Mouse (Mus musculus): ENCODE measurements around the gene Cntnap4.

DNA sequence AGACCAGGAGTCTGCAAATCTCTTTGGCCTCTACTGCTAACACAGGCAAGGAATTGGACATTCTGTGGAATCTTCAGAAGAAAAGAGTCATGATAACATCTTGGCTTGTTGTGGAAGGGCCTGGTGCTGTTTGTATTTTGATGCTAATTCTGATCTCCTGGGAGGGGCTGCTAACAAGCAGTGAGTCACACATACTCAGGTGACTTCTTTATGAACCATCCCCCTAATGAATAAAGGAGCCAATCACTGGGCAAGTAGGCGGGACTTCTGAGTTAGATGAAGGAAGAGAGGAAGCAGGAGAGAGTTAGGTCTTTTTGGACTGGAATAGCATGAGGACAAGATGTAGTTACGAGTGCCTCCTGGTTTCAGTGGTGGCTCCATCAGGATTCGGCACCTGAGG, 128.3 kb downstream of the Cntnap4 start:
- TF ChIP-seq CTCF (IDR thresholded peaks at IDR 0.05; ENCODE audit: low read depth): no peak
- no peak for TF ChIP-seq EP300 (optimal IDR thresholded peaks at IDR 0.05)
